Mouse (Mus musculus) gastrocnemius, adult 2 months (tissue): ENCODE measurements around the gene Stt3b. TPM values are rescaled to one million over a fixed set of nuclear protein-coding genes. Genes with fewer than 3 reads are reported as not detected.
"Not testable (repeated sequence)": the region's sequence is repeated elsewhere in the genome, so short reads cannot be mapped to it uniquely, and the experiment has no call there.

Source experiments
- DNase-seq: peaks from one replicate; pipeline ENCODE4 v3.0.0; 2022
- H3K27ac ChIP-seq: fragments of 200-600 bp; 2 replicates; pipeline ENCODE4 v1.8.1; 2022; ENCODE audit warnings: mild to moderate bottlenecking
- H3K4me3 ChIP-seq: fragments of 200-600 bp; 2 replicates; pipeline ENCODE4 v1.8.1; 2022; ENCODE audit warnings: mild to moderate bottlenecking, moderate library complexity
- CTCF ChIP-seq: fragments of 200-600 bp; IDR thresholded peaks from 2 replicates; pipeline ENCODE4 v1.8.1; 2022; ENCODE audit warnings: antibody characterized with exemption, mild to moderate bottlenecking, moderate library complexity
- intact Hi-C: fragments of 180-260 bp; cut with DNase I; formaldehyde crosslinking; loops from one replicate; pipeline ENCODE4 v1.15.1; 2025
- total RNA-seq, 2 experiments: library from RNA; stranded (reverse); gene quantifications; 2 replicates each; pipeline ENCODE4 v1.2.3; 2021

Stt3b gene
- total RNA-seq, 2 experiments from 2014 or later = 66.0 to 96.1 TPM

DNA sequence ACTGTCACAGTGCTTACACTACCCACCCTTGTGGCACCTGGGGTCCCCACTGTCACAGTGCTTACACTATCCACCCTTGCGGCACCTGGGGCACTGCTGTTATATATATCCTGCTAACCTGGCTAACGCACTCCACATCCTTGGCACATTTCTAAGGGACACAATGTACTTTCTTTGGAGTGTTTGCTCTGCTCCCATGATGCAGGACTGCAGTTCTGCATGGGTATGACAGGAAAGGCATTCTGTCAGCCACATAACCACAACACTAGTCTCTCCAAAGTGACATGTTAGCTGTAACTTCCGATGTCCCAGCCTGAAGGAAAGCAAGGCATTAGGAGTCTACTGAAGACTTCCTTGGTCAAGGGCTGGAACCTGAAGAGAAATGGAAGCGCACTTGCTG lies 26.8 kb downstream of the Stt3b start:
- Histone ChIP-seq H3K27ac (no peak overlapping the region), H3K4me3 (no peak overlapping the region)
- no peak for TF ChIP-seq CTCF
- no peak for DNase-seq
- intact Hi-C loops = no loop called here

GRCm38 (mm10) chr9:115278641-115279040 lies 31.6 kb downstream of the Stt3b start:
- no peak for TF ChIP-seq CTCF
- intact Hi-C loops = no loop called here
- Histone ChIP-seq H3K27ac (no peak overlapping the region), H3K4me3 (no peak overlapping the region)
- no peak for DNase-seq

- intact Hi-C loops = no loop called here
- no peak for DNase-seq
- TF ChIP-seq CTCF = no peak
- H3K4me3 ChIP-seq = no peak overlapping the region
- no peak overlapping the region for H3K27ac ChIP-seq
Observed at GRCm38 (mm10) chr9:115274806-115275205, 35.4 kb downstream of the Stt3b start.

- intact Hi-C loops = no loop called here
- DNase-seq = no peak
Observed at GRCm38 (mm10) chr9:115273095-115273649, 37.0 kb downstream of the Stt3b start.

DNA sequence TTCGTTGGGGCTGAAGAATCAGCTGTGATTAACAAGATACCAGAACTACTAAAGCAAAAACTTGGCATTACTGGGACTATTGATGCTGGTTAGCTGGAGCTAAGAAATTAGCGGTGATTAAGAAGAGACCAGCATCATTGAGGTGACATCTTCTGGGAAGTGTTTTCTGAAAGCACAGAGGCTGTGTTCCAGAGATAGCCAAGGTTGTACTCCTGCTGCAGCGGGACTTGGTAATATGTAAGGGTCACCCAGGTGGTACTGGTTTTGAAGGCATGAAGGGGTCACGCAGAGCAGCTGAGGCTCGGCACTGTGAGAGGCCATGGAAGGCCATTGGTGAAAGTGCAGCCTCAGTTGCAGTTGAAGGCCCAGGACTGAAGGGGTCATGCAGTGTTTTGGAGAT lies 37.8 kb downstream of the Stt3b start:
- H3K4me3 ChIP-seq, H3K27ac ChIP-seq, intact Hi-C loops, DNase-seq: not testable (repeated sequence)

More at GRCm38 (mm10) chr9:115273095-115273649, 37.0 kb downstream of the Stt3b start:
- no peak overlapping the region for H3K4me3 ChIP-seq
- no peak overlapping the region for H3K27ac ChIP-seq
- TF ChIP-seq CTCF = no peak

GRCm38 (mm10) chr9:115271556-115271955 lies 38.7 kb downstream of the Stt3b start:
- intact Hi-C loops = no loop called here
- H3K4me3 ChIP-seq = no peak overlapping the region
- no peak overlapping the region for H3K27ac ChIP-seq
- TF ChIP-seq CTCF = no peak
- no peak for DNase-seq

DNA sequence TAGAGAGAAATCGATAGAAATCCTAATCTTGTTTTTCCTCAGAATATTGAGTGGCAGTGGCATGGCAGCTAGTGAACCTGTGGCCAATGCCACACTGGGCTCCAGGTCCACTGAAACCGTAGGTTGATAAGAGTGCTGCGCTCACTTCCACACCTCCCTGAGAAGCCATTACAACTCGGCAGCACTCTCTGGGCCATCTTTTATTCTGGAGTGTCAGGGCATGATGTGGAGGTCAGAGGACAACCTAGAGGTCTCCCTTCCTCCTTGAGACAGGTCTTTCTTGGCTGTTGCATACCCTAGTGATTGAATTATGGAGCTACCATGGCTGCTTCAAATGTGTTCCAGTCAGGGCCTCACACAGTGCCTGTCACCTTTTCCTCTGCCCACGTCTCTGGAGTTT lies 48.3 kb downstream of the Stt3b start:
- no peak for TF ChIP-seq CTCF
- H3K4me3 ChIP-seq = no peak overlapping the region
- no peak overlapping the region for H3K27ac ChIP-seq
- DNase-seq = no peak
- intact Hi-C loops = loop anchor here (1.0 to 5.0 kb wide), 2 partner anchors 99 to 175 kb away; no protein-coding TSS in a partner anchor

GRCm38 (mm10) chr9:115261456-115261855 lies 48.8 kb downstream of the Stt3b start:
- TF ChIP-seq CTCF = peak; percentile 67
- peak overlapping the region; percentile 23; the same call in 1 of the 2 replicates for H3K4me3 ChIP-seq
- DNase-seq = no peak
- intact Hi-C loops = loop anchor here (1.0 to 5.0 kb wide), 2 partner anchors 98 to 174 kb away; no protein-coding TSS in a partner anchor
- H3K27ac ChIP-seq = no peak overlapping the region

DNA sequence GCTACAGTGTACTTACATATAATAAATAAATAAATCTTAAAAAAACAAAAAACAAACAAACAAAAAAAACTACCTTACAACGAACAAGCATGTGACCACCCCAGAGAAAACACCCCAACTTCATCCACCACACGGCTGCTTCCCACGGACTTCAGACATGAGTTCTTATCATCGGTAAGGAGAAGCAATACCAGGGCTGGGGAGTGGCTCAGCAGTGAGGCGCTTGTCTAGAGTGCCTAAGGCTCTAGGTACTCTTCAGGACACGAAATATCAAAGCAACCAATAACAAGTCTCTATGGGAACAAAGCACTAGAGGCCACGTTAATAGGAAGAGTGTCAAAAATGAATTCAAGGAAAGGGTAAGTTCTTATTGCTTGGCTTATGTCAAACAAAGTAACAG lies 49.8 kb downstream of the Stt3b start:
- TF ChIP-seq CTCF = no peak
- intact Hi-C loops = loop anchor here (5.0 kb wide), 1 partner anchor 173 kb away; no protein-coding TSS in a partner anchor
- no peak overlapping the region for H3K27ac ChIP-seq
- DNase-seq = no peak
- no peak overlapping the region for H3K4me3 ChIP-seq

DNA sequence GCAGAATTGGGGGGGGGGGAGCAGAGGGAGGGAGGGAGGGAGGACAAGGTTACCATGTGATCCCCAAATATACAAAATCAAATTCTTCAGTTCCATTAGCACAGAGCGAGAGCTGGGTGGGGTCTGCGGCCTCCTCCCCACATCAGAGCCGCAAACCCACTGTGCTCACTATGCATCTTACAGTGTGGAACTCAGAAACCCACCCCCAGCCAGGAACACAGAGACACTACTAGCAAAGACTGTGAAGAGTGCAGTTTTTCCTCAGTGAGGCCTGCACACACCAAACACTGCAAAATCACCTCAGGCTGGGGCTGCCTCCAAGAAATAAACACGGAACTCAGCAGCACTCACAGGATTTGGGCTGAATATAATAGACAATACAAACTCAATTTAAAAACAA lies 50.4 kb downstream of the Stt3b start:
- no peak for TF ChIP-seq CTCF
- no peak for DNase-seq
- Histone ChIP-seq H3K4me3 (no peak overlapping the region), H3K27ac (no peak overlapping the region)
- intact Hi-C loops = loop anchor here (5.0 kb wide), 1 partner anchor 173 kb away; no protein-coding TSS in a partner anchor

DNA sequence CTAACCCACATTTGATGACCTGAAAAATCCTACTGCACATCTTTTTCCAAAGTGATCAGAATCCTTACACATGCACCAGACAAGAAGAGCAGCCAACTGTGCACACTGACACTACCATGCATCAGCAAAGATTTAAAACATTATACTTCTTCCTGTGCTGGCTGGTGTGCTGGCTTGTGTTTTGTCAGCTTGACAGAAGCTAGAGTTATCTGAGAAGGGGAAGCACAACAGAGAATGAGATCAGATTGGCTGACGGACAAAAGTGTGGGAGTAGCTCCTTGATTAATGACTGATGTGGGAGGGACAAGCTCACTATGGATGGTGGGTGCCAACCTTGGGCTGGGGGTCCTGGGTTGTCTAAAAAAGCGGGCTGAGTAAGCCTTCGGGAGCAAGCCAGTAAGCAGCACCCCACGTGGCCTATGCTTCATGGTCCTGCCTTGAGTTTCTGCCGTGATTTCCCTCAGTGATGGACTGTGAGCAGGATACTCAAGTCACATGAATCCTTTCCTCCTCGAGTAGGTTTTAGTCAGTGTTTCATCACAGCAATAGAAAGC lies 52.4 kb downstream of the Stt3b start:
- Histone ChIP-seq H3K4me3 (no peak overlapping the region), H3K27ac (no peak overlapping the region)
- TF ChIP-seq CTCF = no peak
- DNase-seq = peak; percentile 25
- intact Hi-C loops = no loop called here

DNA sequence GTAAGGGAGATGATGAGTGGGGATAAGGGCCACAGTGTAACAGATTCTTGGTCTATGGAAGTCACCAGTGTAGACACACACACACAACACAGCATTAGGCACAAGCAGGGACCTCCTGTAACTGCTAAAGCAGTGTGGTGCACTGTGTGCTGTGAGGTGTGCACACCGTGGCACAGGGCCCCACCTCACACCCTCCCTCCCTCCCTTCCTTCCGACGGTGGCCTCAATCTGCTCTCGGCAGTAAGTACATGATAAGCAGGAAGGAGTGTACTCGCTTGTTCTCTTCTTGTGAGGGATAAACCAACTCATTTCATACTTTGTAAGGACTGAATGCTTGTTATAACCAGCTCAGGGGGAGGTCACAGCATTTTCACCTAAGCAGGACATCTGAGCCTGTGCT lies 61.1 kb downstream of the Stt3b start:
- Histone ChIP-seq H3K27ac (no peak overlapping the region), H3K4me3 (no peak overlapping the region)
- TF ChIP-seq CTCF = no peak
- intact Hi-C loops = no loop called here
- DNase-seq = no peak

- DNase-seq = peak; percentile 57
- intact Hi-C loops = no loop called here
- peak overlapping the region; percentile 38; the same call in 1 of the 2 replicates for H3K27ac ChIP-seq
Observed at GRCm38 (mm10) chr9:115245092-115245491, 65.1 kb downstream of the Stt3b start.

GRCm38 (mm10) chr9:115243630-115244029 lies 66.6 kb downstream of the Stt3b start:
- Histone ChIP-seq H3K27ac (no peak overlapping the region), H3K4me3 (no peak overlapping the region)
- DNase-seq = no peak
- intact Hi-C loops = no loop called here
- TF ChIP-seq CTCF = no peak

More at GRCm38 (mm10) chr9:115245092-115245491, 65.1 kb downstream of the Stt3b start:
- TF ChIP-seq CTCF = no peak
- H3K4me3 ChIP-seq = no peak overlapping the region
